Mouse (Mus musculus) granulocyte monocyte progenitor cell, adult 5-6 weeks (primary cell): ENCODE data around the gene Zbed6. TPM values are rescaled to one million over a fixed set of nuclear protein-coding genes. Genes with fewer than 3 reads are reported as not detected.
A peak's percentile ranks its signal among the peaks of the same experiment; 100 is the strongest.
"Not testable (repeated sequence)": the region's sequence is repeated elsewhere in the genome, so short reads cannot be mapped to it uniquely, and the experiment has no call there.

Experiments used
- ATAC-seq: replicated peaks from 2 replicates; pipeline ENCODE4 v1.8.0; 2016; ENCODE audit warnings: mild to moderate bottlenecking, moderate TSS enrichment, inconsistent platforms; ENCODE audit not compliant: poor library complexity, severe bottlenecking
- total RNA-seq, 2 experiments: library from RNA; stranded (forward) in 1 of 2; stranded (reverse) in 1 of 2; fragments of 200-712, 200-1000 nt in 1 of 2; fragments of >200 nt in 1 of 2; fragmentation: Nextera tagmentation in 1 of 2; gene quantifications; 2 replicates each; pipeline ENCODE4 v1.2.3; 2014 to 2017

Gene Zbed6
- total RNA-seq (2014; fragmentation: Nextera tagmentation) (15.9 and 23.1 TPM in 2 replicates), total RNA-seq (2017) (14.5 and 16.3 TPM in 2 replicates)

DNA sequence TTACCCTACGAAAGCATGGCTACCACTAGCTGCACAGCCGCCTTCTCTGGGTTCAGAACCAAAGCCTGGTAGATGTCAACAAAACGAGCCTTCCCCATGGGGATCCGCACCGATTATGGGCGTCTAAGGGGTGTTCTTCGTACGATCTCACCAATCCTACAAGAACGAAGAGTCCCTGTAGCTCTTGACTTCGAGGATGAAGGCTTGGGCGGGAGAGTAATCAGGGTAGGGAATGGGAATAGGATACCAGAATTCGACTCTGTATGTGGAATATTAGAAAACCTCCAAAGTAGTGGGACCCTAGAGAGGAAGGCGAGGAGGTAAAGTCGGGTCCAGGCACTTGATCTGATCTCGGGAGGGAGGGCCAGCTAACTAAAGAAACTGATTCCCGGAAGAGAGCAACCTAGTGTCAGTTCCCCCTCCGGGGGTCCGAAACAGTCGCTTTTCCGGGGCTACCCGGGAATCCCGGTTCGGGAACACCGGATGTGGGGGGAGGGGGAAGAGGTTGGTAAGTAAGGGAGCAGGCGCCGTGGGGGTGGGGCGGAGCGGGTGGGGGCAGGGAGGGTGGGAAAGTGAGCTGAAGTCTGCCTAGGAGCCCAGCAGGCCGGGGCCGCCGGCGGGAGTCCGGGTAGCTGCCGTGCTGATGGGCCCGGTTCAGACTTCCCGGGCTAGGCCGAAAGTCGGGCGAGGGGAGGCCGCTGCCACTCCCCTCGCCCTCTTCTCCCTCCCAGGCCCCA lies at the start of gene Zbed6:
TSS of gene Zbed6 (minus strand) at position 420 of the 737 bp plus-strand sequence.
- ATAC-seq, result peak; percentile 60

DNA sequence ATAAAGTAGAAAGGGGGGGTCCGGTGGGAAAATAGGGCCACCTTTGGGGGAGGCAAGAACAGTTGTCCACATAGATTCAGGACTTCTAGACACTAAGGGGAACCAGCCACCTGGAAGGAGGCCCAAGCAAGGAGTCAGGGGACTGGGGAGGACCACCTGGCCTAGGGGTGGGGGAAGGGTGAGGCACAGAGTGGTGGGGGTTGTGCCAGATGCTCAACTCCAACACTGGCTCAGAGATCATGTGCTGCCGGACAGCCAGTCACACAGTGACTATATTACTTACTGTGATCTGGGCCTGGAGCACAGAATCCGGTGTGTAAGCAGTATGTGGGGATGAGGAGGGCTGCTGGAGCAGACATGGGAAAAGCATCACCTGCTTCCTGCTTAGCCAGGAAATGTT lies 48.6 kb upstream of the Zbed6 start:
- no peak for ATAC-seq

DNA sequence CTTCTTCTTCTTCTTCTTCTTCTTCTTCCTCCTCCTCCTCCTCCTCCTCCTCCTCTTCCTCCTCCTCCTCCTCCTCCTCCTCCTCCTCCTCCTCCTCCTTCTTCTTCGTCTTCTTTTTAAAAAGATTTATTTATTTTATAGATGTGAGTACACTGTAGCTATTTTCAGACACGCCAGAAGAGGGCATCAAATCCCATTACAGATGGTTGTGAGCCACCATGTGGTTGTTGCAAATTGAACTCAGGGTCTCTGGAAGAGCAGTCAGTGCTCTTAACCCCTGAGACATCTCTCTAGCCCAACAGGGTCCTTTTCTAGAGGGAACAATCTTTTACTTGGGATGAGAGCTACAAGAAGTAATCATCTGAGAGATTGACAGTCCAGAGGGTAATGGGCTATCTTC lies 41.1 kb upstream of the Zbed6 start:
- not testable (repeated sequence) for ATAC-seq

DNA sequence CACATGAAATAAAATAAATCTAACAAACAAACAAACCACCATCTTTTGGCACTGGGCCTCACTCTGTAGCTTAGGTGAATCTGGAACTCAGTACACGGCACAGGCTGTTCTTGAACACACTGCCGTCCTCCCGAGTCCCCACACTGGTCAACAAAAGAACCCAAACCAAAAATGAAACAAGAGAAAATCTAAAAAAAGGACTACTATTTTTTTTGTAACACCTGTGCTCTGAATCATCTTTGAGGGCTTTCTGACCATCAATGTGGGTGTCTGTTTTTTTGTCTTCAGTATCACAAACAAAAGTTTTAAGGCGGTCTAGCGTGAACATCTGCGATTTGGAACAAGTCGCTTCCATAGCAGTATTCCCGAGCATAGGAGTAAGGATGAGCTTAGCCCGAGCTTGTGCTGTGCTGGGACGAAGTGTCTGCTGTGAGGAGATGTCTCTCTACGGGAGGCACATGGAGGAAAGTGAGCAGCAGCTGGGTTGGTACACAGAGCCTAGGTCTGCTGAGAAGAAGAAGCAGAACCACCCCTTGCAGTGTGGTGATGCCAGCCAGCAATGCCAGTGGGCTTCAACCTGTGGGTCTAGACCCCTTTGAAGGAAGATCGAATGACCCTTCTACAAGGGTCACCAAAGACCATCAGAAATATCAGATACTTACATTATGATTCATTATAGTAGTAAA lies 37.4 kb upstream of the Zbed6 start:
- ATAC-seq, result no peak

DNA sequence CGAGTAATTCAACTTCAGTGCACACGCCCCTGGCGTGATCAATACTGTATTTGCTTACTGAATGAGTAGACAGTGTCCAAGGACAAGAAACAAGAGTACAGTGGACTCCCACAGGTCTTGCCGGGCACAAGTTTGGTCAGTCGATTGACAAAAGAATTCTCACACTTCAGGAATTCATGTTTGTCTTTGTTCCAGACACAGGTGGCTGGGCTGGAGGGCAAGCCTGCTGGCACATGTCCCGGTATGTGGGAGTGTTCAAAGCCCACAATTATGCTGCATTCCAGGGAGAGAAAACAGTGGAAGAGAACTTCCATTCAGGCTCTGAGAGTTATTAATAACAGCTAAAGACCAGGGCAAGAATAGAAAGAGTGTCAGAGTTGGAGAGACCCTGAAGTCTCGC lies 35.2 kb upstream of the Zbed6 start:
- ATAC-seq, result no peak

DNA sequence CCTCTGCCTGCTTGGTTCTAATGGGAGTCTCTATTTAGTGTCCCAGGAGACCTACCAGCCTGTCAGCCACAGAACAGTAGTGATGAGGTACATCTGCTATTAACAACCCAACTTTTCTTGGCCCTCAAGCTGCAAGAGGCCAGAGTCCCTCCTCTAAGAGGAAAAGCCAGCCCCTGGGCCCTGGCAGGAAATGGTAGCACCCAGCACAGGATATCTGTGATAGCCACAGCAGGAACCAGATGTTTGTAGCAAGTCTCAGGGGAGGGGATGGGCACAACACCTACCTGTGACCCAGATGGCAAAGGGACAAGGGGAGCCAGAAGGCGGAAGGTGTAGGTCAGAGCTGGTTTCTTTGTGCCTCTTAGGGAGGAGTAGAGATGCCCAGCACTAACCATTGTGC lies 34.2 kb upstream of the Zbed6 start:
- peak; percentile 42; the same call in 1 of the 2 replicates for ATAC-seq

DNA sequence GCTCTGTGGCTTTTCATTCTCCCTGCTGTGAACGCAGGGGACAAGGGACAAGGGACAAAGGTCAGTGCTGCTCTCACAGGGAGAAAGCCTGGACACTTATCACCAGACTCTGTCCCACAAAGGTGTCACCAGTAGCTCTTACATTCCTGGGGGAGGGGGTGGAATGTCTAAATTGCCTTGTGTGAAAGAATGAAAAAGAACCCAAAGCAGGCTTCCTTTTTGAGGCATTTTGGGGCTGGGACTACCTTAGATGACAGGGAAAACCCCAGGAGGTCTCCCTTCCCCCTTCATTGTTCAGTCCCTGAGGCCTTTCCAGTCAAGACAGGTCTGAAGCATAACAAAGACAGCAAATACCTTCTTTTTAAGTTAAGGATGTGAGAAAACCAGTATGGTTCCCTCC lies 33.6 kb upstream of the Zbed6 start:
- no peak for ATAC-seq

DNA sequence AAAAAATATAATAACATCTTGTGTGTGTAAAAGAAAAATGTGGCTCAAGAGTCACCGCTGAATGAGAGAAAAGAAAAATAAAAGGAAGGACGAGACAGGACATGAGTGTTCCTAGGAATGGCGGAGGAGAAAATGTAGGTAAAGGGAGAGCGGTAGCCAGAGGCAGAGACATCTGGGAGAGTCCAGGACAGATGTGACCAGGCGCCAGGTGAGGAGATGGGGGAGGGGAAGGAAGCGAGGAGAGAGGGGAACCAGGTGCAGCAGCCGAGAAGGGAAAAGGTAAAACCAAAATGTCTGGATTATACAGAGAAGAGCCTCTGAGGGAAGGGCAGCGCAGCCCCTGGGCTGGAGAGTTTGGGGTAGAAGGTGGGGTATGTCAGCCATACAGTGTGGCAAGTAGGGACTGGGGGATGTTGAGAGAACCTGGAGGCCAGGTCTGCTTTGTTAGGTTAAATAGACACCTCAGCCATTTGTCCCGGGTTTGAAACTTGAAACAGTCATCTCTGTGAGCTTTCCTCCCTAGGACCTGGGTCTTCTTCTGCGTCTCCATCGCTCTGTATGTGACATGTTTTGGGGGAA lies 32.9 kb upstream of the Zbed6 start:
- no peak for ATAC-seq

DNA sequence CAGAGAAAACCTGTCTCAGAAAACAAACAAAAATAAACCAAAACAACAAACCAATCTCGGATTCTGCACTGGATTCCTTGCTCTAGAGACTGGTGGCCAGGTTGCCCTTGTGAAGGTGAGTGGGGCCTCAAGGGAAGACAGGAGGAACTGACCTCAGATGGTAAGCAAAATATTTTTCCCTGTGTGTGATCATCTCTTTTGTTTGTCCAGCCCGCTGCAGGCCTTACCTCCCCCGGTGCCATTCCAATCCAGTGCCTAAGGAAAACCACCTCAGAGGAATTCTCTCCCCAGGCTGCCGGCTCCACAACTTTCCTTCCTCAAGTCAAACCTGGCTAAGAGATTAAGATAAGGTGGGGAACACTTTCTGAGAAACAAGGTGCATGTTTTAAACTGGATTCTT lies 31.5 kb upstream of the Zbed6 start:
- no peak for ATAC-seq

DNA sequence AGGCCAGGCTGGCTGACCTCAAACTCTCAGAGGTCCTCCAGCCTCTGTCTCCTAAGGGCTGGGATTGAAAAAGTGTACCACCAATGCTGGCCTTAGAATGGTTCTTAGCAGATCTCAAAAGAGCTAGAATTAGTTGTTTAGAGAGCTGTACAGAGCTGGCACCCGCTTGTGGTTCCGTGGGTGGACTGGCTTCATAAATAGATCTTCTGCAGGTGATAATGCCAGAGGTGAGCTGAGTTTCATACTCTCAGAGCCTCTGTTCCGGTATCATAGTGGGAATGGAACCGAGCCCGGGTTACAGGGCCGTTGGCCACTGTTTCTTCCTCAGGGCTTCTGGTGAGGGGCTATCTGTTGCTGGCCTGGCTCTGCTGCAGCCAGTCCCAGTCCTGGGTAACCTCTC lies 30.4 kb upstream of the Zbed6 start:
- ATAC-seq, result no peak

DNA sequence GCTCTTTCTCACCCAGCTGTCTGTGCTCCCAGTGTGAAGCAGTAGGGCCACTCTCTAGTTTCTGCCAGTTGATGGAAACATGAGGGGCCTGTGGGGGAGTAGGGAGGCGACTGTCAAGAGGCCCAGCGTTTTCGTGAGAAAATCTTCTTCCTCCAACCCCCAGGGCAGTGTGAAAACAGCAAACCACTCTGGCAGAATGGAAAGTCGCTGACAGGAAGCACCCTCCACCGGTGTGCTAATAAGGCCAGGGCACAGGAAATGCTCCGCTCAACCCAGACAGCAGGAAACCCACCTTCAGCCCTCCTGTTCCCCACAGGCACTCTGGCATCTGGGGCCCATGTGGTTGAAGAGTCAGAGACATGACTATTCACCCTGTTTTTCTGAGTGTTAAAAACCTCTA lies 29.2 kb upstream of the Zbed6 start, which contains the start of gene Lax1:
TSS of gene Lax1 (minus strand) at position 212 of the 400 bp plus-strand sequence.
- ATAC-seq, result peak; percentile 61

DNA sequence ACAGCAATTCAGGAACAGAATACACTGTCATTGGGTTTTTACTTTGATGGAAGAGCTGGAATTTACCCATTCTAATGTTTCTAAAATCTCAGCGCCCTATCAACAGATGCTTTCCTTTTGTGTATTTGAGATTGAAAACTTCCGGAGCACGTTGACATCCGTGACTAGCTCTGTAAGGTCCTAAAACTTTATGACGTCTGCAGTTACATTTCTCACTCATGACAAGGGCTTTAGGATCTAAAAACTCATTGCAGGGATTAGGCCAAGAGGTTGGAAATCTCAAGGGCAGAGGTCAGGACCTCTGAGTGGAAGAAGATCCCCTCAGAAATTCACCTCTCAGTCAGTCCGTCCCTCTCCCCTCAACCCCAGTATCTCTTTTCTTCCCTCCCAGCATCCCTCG lies 27.6 kb upstream of the Zbed6 start:
- no peak for ATAC-seq

DNA sequence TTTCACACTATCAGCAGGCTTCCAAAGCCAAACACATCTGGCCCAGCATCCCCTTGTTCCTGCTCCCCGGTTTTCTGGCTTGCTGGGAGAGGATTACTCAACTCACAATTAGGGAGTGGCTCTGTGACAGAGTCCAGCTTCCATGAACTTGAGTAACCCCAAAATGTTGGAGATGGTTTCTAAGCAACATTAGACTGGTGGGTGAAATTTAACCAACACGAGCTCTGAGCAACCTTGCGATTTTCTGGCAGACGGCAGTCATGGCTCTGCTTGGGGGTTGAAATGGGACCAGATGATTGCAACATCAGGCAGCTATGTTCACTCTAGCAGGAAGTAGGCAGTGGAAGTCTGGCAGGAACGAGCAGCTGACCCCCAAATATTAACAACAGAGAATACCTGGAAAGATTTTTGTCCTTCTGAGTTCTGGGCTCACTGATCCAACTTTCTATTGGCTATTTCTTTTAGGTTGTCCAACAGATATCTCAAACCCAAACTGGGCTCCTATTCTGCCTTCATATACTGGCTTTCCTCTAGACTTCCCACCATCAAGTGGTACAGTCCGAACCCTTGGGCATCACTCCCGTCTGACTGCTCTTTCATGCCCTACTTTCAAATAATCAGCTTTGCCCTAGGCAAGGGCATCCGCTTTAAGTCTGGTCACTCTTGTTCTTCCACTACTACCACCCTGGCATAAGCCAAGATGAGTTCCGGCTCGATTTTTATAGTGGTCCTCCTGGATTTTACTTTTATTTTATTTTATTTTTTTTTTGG lies 25.2 kb upstream of the Zbed6 start:
- ATAC-seq, result peak; percentile 83

DNA sequence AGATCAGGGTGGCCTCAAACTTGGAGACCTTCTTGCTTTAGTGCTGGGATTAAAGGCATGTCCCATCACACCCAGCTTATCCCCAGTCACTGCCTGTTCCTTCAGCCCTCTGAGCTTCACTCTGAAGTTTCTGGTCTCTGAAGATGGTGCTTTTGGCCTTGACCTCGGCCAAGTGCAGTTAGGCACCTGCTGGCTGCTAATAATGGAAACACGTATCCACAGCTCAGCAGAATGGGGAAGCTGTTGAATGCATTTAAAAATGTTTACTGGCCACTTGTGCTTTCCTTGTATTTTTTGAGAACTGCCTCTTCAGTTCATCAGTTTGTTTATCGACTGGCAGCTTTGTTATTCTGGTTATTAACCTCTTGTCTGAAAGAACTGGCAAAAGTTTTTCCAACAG lies 11.1 kb upstream of the Zbed6 start:
- ATAC-seq, result no peak

DNA sequence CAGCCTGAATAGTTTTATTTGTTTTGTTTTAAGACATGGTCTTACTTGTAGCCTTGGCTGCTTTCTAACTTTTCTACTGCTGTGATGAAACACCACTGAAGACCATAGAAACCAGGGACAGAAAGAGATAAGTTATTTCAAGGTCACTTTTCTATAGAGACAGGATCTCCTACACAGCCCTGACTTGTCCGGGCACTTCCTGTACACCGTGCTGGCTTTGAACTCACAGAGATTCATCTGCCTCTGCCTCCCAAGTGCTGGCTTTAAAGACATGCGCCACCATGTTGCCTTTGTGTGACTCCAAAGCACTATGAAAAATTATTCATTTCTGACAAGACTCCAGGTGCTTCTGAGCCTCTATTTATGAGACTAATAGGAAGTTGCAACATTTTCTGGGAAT lies 10.6 kb upstream of the Zbed6 start:
- no peak for ATAC-seq

DNA sequence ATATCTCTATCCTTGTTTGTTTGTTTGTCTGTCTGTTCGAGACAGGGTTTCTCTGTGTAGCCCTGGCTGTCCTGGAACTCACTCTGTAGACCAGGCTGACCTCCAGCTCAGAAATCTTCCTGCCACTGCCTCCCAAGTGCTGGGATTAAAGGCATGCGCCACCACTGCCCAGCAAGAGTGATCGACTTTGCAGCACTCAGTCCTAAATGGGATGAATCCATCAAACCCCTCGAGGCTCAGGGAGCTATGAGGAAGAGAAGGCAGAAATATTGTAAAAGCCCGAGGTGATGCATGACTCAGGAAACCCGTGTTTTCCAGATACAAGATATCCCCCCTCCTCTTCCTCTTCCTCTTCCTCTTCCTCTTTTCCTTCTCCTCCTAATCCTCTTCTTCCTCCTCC lies 10.1 kb upstream of the Zbed6 start:
- no peak for ATAC-seq

DNA sequence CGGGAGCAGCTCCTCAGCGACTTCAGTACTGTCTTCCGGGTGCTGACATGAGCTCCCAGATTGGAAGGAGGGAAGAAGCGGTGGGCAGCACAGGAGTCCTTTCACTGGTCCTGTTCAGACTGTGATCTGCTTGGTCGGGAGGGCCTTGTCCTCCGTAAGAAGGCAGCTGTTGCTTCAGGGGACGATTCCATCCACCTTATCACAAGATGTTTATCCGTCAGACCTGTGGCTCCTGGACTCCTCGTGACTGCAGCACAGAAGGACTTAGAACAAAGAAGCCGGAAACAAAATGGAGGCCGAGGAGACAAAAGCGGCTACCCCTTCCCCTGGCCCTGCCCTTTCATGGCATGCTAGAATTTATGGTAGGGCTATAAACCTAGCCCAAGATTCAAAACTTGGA lies 9.5 kb upstream of the Zbed6 start:
- no peak for ATAC-seq

DNA sequence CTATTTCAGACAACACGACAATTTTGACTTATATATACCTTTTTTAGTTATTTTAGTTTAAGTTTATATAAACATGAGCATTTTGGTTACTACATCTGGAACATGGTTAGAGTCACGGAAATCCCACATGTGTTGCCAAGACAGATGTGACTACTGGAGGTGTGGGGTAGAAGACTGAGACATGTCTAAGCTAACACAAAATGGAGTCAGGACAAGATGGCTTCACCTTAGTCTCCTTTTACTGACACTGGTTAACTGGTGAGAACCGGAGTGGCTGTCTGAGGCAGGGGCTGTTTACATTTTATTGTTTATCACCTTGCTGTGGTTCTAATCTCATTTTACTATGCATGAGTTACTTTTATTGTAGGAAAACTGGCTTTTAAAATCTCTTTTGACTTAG lies 7.9 kb upstream of the Zbed6 start:
- ATAC-seq, result no peak

DNA sequence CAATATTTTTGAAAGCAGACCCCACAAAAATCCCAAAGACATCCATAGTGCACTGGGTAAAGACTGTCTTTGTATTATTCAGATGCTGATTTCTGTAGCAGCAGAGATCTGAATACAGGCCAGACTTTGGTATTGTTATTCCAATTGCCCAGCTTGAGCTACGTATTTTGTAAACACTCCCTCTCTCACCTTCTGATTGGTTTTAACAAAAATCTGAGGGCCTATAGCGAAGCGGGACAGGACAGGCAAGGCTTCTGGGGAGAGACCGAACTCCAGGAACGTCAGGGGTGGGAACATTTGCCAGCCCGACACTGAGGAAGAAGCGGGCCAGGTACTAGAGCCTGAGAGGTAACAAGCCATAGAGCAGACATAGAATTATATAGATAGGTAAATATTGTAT lies 7.0 kb upstream of the Zbed6 start:
- ATAC-seq, result no peak

DNA sequence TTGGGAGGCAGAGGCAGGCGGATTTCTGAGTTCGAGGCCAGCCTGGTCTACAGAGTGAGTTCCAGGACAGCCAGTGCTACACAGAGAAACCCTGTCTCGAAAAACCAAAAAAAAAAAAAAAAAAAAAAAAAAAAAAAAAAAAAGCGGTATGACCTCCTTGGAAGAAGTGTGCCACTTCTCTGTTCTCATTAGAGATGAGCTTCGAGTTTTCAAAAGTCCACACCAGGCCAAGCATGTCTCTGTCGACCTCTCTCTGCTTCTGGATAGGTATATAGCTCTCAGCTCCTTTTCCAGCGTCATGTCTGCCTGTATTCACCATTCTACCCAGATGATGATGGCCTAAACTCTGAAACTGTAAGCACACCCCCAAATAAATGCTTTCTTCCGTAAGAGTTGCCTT lies 5.0 kb upstream of the Zbed6 start:
- not testable (repeated sequence) for ATAC-seq
